Mouse (Mus musculus): ENCODE data around the gene Cpm. TPM values are rescaled to one million over a fixed set of nuclear protein-coding genes. Genes with fewer than 3 reads are reported as not detected.

Cpm gene
- polyA plus RNA-seq, 1 experiment: 0.07 TPM

DNA sequence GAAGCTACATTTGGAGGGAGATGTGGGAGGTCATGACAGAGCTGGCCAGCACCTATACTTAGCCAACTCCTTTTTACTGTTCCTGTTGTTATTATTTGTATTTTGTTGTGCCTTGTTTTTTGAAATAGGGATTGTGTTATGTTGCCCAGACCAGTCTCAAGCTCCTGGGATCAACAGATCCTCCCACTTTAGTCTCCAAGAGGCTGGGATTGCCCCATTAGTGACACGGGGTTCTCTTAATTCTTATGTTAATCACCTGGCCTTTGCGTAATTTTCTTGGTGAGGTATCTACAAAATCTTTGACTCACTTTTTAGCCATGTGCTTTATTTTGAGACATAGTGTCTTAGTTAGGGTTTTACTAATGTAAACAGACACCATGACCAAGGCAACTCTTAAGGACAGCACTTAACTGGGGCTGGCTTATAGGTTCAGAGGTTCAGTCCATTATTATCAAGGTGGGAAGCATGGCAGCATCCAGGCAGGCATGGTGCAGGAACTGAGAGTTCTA is 18.7 kb downstream of the Cpm start:
- Histone ChIP-seq H3K4me2 (ENCODE audit: low read depth) (no peak overlapping the region), H3K4me3 (no peak overlapping the region), H3K36me3 (ENCODE audit: control insufficient read depth, insufficient read depth) (no peaks in the 10 kb centered on the region), H3K27me3 (ENCODE audit: control insufficient read depth, insufficient read depth, insufficient read length) (peaks cover 5% of the 10 kb centered on the region), H3ac (ENCODE audit: control insufficient read depth, insufficient read length) (no peak overlapping the region), H3K79me2 (ENCODE audit: control insufficient read depth, insufficient read depth) (no peaks in the 10 kb centered on the region)
- TF ChIP-seq POLR2AphosphoS2 (IDR thresholded peaks at IDR 0.05; ENCODE audit: insufficient read length, low read depth) (no peak), MAX (IDR thresholded peaks at IDR 0.05; ENCODE audit: low read depth) (no peak), MYOD1 (IDR thresholded peaks at IDR 0.05; ENCODE audit: control insufficient read depth in 1 of 3, insufficient read length in 2 of 3, low read depth in 2 of 3) (no peak), REST (IDR thresholded peaks at IDR 0.05; ENCODE audit: insufficient read depth, insufficient read length) (no peak), POLR2A (IDR thresholded peaks at IDR 0.05; ENCODE audit: insufficient read length, low read depth) (no peak), TCF12 (IDR thresholded peaks at IDR 0.05; ENCODE audit: insufficient read depth, poor library complexity, severe bottlenecking) (no peak), USF1 (IDR thresholded peaks at IDR 0.05; ENCODE audit: low read depth) (no peak)

DNA sequence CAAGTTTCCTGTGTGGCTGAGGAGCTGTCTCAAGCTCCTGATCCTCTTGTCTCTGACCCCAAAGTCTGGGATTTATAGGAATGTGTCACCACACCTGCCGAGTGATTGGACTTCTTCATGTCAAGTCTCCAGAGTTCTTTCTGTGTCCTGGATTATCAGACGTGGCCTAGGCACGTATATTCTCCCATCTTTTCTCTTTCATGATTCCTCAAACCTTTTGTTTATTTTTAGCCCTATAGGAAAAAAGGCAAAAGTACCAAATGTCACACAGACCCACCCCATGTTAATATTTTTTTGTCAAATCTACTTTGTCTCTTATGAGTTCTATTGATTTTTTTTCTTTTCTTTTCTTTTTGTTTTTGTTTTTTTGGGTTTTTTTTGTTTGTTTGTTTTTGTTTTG is 19.3 kb downstream of the Cpm start:
- no peaks in the 10 kb centered on the region for H3K79me2 ChIP-seq (ENCODE audit: control insufficient read depth, insufficient read depth)
- H3K36me3 ChIP-seq (ENCODE audit: control insufficient read depth, insufficient read depth): no peaks in the 10 kb centered on the region
- no peaks in the 10 kb centered on the region for H3K27me3 ChIP-seq (ENCODE audit: control insufficient read depth, insufficient read depth, insufficient read length)
- H3ac ChIP-seq (ENCODE audit: control insufficient read depth, insufficient read length): no peak overlapping the region
- TF ChIP-seq POLR2A (IDR thresholded peaks at IDR 0.05; ENCODE audit: insufficient read length, low read depth) (no peak), MAX (IDR thresholded peaks at IDR 0.05; ENCODE audit: low read depth) (no peak), REST (IDR thresholded peaks at IDR 0.05; ENCODE audit: insufficient read depth, insufficient read length) (no peak), SRF (IDR thresholded peaks at IDR 0.05; ENCODE audit: control insufficient read depth, insufficient read length, low read depth) (no peak), MYOG (IDR thresholded peaks at IDR 0.05; ENCODE audit: control insufficient read depth in 1 of 3, insufficient read depth in 1 of 3, insufficient read length in 2 of 3, low read depth in 2 of 3) (no peak), MYOD1 (IDR thresholded peaks at IDR 0.05; ENCODE audit: control insufficient read depth in 1 of 3, insufficient read length in 2 of 3, low read depth in 2 of 3) (no peak), POLR2AphosphoS2 (IDR thresholded peaks at IDR 0.05; ENCODE audit: insufficient read length, low read depth) (no peak), TCF3 (IDR thresholded peaks at IDR 0.05; ENCODE audit: insufficient read length, low read depth) (no peak), E2F4 (IDR thresholded peaks at IDR 0.05; ENCODE audit: insufficient read depth) (no peak), CEBPB (IDR thresholded peaks at IDR 0.05; ENCODE audit: insufficient read depth, poor library complexity, severe bottlenecking) (no peak), TCF12 (IDR thresholded peaks at IDR 0.05; ENCODE audit: insufficient read depth, poor library complexity, severe bottlenecking) (no peak), USF1 (IDR thresholded peaks at IDR 0.05; ENCODE audit: low read depth) (no peak)
- no peak overlapping the region for H3K4me3 ChIP-seq
- no peak overlapping the region for H3K4me2 ChIP-seq (ENCODE audit: low read depth)

DNA sequence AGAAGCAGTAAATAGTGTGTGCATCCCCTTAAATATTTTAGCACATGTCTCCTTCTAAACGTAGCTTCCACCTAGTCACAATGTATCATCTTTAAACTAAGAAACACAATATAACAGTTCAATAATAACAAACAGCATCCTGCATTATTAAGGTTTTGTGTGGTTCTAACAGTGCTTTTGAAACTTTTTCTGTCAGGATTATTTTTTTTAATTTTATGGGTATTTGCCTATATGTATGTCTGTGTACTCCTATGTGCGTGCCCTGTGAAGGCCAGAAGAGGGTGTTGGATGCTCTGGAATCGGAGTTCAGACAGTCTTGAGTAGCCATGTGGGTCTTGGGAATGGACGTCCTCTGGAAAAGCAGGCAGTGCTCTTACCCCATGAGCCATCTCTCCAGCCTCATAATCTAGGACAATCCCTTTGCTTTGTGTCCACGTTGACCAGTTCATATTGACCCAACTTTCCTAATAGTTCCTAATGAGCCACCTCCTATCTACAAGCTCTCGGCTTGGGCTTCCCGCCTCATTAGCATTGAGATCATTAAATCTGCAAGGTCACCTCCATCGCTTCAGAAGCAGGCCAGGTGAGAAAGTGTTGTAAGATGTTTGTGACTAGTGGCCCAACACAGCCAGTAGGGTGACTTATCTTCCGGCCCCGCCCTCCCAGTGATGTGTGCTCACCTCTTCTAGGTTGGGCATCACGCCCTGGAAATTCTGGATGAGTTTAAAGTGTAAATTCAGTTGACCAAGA is 20.2 kb downstream of the Cpm start:
- H3K4me2 ChIP-seq (ENCODE audit: low read depth): no peak overlapping the region
- TF ChIP-seq REST (IDR thresholded peaks at IDR 0.05; ENCODE audit: insufficient read depth, insufficient read length) (no peak), TCF12 (IDR thresholded peaks at IDR 0.05; ENCODE audit: insufficient read depth, poor library complexity, severe bottlenecking) (no peak), TCF3 (IDR thresholded peaks at IDR 0.05; ENCODE audit: insufficient read length, low read depth) (no peak), E2F4 (IDR thresholded peaks at IDR 0.05; ENCODE audit: insufficient read depth) (no peak), MAX (IDR thresholded peaks at IDR 0.05; ENCODE audit: low read depth) (no peak), POLR2AphosphoS2 (IDR thresholded peaks at IDR 0.05; ENCODE audit: insufficient read length, low read depth) (no peak), CEBPB (IDR thresholded peaks at IDR 0.05; ENCODE audit: insufficient read depth, poor library complexity, severe bottlenecking) (no peak), SRF (IDR thresholded peaks at IDR 0.05; ENCODE audit: control insufficient read depth, insufficient read length, low read depth) (no peak), USF1 (IDR thresholded peaks at IDR 0.05; ENCODE audit: low read depth) (no peak), POLR2A (IDR thresholded peaks at IDR 0.05; ENCODE audit: insufficient read length, low read depth) (no peak), MYOG (IDR thresholded peaks at IDR 0.05; ENCODE audit: control insufficient read depth in 1 of 3, insufficient read depth in 1 of 3, insufficient read length in 2 of 3, low read depth in 2 of 3) (no peak), MYOD1 (IDR thresholded peaks at IDR 0.05; ENCODE audit: control insufficient read depth in 1 of 3, insufficient read length in 2 of 3, low read depth in 2 of 3) (no peak)
- H3K27me3 ChIP-seq (ENCODE audit: control insufficient read depth, insufficient read depth, insufficient read length): no peaks in the 10 kb centered on the region
- H3K36me3 ChIP-seq (ENCODE audit: control insufficient read depth, insufficient read depth): no peaks in the 10 kb centered on the region
- H3K4me3 ChIP-seq: no peak overlapping the region
- H3K79me2 ChIP-seq (ENCODE audit: control insufficient read depth, insufficient read depth): no peaks in the 10 kb centered on the region
- no peak overlapping the region for H3ac ChIP-seq (ENCODE audit: control insufficient read depth, insufficient read length)

DNA sequence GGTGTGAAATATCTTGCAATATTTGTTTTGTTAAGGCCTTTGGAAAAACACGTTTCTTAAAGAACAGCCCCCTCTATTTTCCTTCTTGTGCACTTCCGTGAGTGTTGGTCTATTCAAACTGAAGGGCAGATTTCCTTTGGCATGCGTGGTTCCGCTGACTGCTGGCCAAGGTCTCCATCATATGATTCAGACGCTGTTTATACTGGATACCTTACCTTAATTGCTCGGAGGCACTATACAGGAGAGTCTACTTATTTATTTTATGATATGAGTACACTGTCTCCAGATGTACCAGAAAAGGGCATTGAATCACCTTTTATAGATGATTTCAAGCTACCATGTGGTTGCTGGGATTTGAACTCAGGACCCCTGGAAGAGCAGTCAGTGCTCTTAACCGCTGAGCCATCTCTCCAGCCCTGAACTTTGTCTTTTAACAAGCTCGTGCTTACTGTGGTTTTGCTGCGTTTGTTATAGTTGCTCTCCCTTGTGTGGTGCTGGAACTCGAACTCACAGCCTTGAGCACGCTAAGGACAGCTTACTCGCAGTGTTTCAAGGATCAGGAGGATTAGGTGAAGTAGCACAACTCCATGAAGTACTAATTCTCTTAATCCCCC is 20.8 kb downstream of the Cpm start:
- Histone ChIP-seq H3K27me3 (ENCODE audit: control insufficient read depth, insufficient read depth, insufficient read length) (no peaks in the 10 kb centered on the region), H3ac (ENCODE audit: control insufficient read depth, insufficient read length) (no peak overlapping the region), H3K79me2 (ENCODE audit: control insufficient read depth, insufficient read depth) (no peaks in the 10 kb centered on the region), H3K4me3 (no peak overlapping the region), H3K36me3 (ENCODE audit: control insufficient read depth, insufficient read depth) (no peaks in the 10 kb centered on the region), H3K4me2 (ENCODE audit: low read depth) (no peak overlapping the region)
- TF ChIP-seq TCF12 (IDR thresholded peaks at IDR 0.05; ENCODE audit: insufficient read depth, poor library complexity, severe bottlenecking) (no peak), POLR2A (IDR thresholded peaks at IDR 0.05; ENCODE audit: insufficient read length, low read depth) (no peak), TCF3 (IDR thresholded peaks at IDR 0.05; ENCODE audit: insufficient read length, low read depth) (no peak), MYOD1 (IDR thresholded peaks at IDR 0.05; ENCODE audit: control insufficient read depth in 1 of 3, insufficient read length in 2 of 3, low read depth in 2 of 3) (no peak), POLR2AphosphoS2 (IDR thresholded peaks at IDR 0.05; ENCODE audit: insufficient read length, low read depth) (no peak), MAX (IDR thresholded peaks at IDR 0.05; ENCODE audit: low read depth) (no peak), CEBPB (IDR thresholded peaks at IDR 0.05; ENCODE audit: insufficient read depth, poor library complexity, severe bottlenecking) (no peak), MYOG (IDR thresholded peaks at IDR 0.05; ENCODE audit: control insufficient read depth in 1 of 3, insufficient read depth in 1 of 3, insufficient read length in 2 of 3, low read depth in 2 of 3) (no peak), SRF (IDR thresholded peaks at IDR 0.05; ENCODE audit: control insufficient read depth, insufficient read length, low read depth) (no peak), E2F4 (IDR thresholded peaks at IDR 0.05; ENCODE audit: insufficient read depth) (no peak), REST (IDR thresholded peaks at IDR 0.05; ENCODE audit: insufficient read depth, insufficient read length) (no peak), USF1 (IDR thresholded peaks at IDR 0.05; ENCODE audit: low read depth) (no peak)
